Mouse (Mus musculus) CH12.LX (cell line): ENCODE measurements at regions not wholly inside any gene's neighbourhood (a gene's known extent, or its start where the extent isn't known, plus 50 kb on each side); places are given as distances from the start of the nearest gene placed in this dataset.

Source experiments
- CTCF ChIP-seq, 2 experiments: IDR thresholded peaks in 1 of 2; conservative IDR thresholded peaks in 1 of 2; 2 replicates each; pipeline ENCODE4 v1.5.1; 2011 to 2012; ENCODE audit warnings: low read depth in 2 of 2, low read length in 2 of 2, improper control_type of control experiment in 1 of 2, inconsistent platforms in 1 of 2, mild to moderate bottlenecking in 1 of 2, moderate library complexity in 1 of 2
- E2F4 ChIP-seq: IDR thresholded peaks from 2 replicates; pipeline ENCODE4 v1.6.1; 2011; ENCODE audit warnings: low read depth, low read length, improper control_type of control experiment; ENCODE audit not compliant: insufficient replicate concordance
- MAFK ChIP-seq: IDR thresholded peaks from 2 replicates; pipeline ENCODE4 v1.6.1; 2011; ENCODE audit warnings: low read length, improper control_type of control experiment; ENCODE audit not compliant: insufficient replicate concordance
- MAZ ChIP-seq: IDR thresholded peaks from 2 replicates; pipeline ENCODE4 v1.6.1; 2012; ENCODE audit warnings: low read depth, mild to moderate bottlenecking, inconsistent platforms, low read length, improper control_type of control experiment, moderate library complexity
- MYC ChIP-seq: IDR thresholded peaks from 2 replicates; pipeline ENCODE4 v1.6.1; 2011; ENCODE audit warnings: low read depth, mild to moderate bottlenecking, improper control_type of control experiment, low read length
- POLR2A ChIP-seq: IDR thresholded peaks from 2 replicates; pipeline ENCODE4 v1.6.1; 2011; ENCODE audit warnings: low read depth, mild to moderate bottlenecking, improper control_type of control experiment, low read length
- TCF12 ChIP-seq: IDR thresholded peaks from 2 replicates; pipeline ENCODE4 v1.6.1; 2014; ENCODE audit warnings: low read depth, mild to moderate bottlenecking, inconsistent platforms, low read length, improper control_type of control experiment
- ZKSCAN1 ChIP-seq: IDR thresholded peaks from 2 replicates; pipeline ENCODE4 v1.6.1; 2012; ENCODE audit warnings: low read depth, inconsistent platforms, low read length, improper control_type of control experiment, borderline replicate concordance

DNA sequence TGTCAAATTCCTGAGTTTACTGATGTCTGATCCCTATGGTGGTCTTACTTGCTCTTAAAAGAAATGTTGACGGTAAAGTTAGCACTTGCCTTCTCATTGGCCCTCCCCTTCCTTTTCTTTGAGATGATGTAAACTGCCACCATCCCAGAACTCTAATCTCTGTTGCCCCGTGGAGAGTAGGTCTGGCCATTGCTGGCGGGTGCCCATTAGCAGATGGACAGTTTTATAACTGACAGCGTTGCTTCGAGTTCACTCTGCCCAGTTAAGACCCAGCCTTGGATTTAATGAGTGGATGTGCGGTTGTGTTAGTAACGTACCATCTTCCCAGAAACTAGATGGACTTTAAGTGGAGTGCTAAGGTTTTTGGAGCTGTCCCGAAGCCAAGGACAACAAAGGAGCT is 199.4 kb downstream of the Faxc start:
- TF ChIP-seq MYC (no peak), POLR2A (no peak), MAZ (no peak), E2F4 (no peak), TCF12 (no peak), CTCF (conservative IDR thresholded peaks at IDR 0.05 in 1 of 2, IDR thresholded peaks at IDR 0.05 in 1 of 2; ENCODE audit: low read depth in 2 of 2, low read length in 2 of 2) (no peak), MAFK (no peak), ZKSCAN1 (no peak)
